Mouse (Mus musculus) liver, embryonic 11.5 days (tissue): ENCODE data around the gene Allc. TPM values are rescaled to one million over a fixed set of nuclear protein-coding genes. Genes with fewer than 3 reads are reported as not detected.

ENCODE experiments used
- ATAC-seq: fragments of 200-750 bp; cut with Nextera tagmentation; replicated peaks from 2 replicates; pipeline ENCODE4 v1.8.0; 2017; ENCODE audit warnings: moderate number of reproducible peaks, mild to moderate bottlenecking, moderate TSS enrichment, moderate library complexity; ENCODE audit not compliant: low FRiP score
- DNase-seq: peaks from one replicate; pipeline ENCODE4 v3.0.0-alpha.2; 2017; ENCODE audit warnings: low spot score
- H3K27ac ChIP-seq: fragments of 300-500 bp; sonication (generic); 2 replicates; pipeline ENCODE4 v1.5.1; 2014; ENCODE audit warnings: mild to moderate bottlenecking, low read depth, low read length, control low read depth
- H3K27me3 ChIP-seq: fragments of 300-500 bp; sonication (generic); replicated peaks from 2 replicates; pipeline ENCODE4 v1.6.1; 2014; ENCODE audit warnings: low read length, mixed read lengths; ENCODE audit not compliant: control insufficient read depth, insufficient read depth
- H3K36me3 ChIP-seq: fragments of 300-500 bp; sonication (generic); 2 replicates; pipeline ENCODE4 v1.6.1; 2014; ENCODE audit warnings: mild to moderate bottlenecking, low read length, moderate library complexity, mixed read lengths; ENCODE audit not compliant: control insufficient read depth, insufficient read depth
- H3K4me1 ChIP-seq: fragments of 300-500 bp; sonication (generic); replicated peaks from 2 replicates; pipeline ENCODE4 v1.6.1; 2014; ENCODE audit warnings: low read length, mixed read lengths; ENCODE audit not compliant: control insufficient read depth, insufficient read depth
- H3K4me2 ChIP-seq: fragments of 300-500 bp; sonication (generic); 2 replicates; pipeline ENCODE4 v1.6.1; 2014; ENCODE audit warnings: mild to moderate bottlenecking, control low read depth, moderate library complexity
- H3K4me3 ChIP-seq: fragments of 300-500 bp; sonication (generic); 2 replicates; pipeline ENCODE4 v1.5.1; 2014; ENCODE audit warnings: low read depth, low read length, control low read depth
- H3K9ac ChIP-seq: fragments of 300-500 bp; sonication (generic); 2 replicates; pipeline ENCODE4 v1.6.1; 2014; ENCODE audit warnings: low read depth, low read length, control low read depth
- H3K9me3 ChIP-seq: fragments of 300-500 bp; sonication (generic); 2 replicates; pipeline ENCODE4 v1.6.1; 2016; ENCODE audit warnings: low read length, inconsistent platforms, mixed read lengths; ENCODE audit not compliant: control insufficient read depth
- WGBS: fragments of 180-500 bp; shearing (Covaris S2); extraction: QIAGEN DNeasy Blood & Tissue Kit; methylation state at CpG from one replicate; pipeline ENCODE4 v1.1.7; 2014; 5-methylcytosine and 5-hydroxymethylcytosine counted together
- polyA plus RNA-seq: library from polyadenylated mRNA; unstranded; fragments of >200 nt; fragmentation: Nextera tagmentation; extraction: Ambion mirVana; gene quantifications from 2 replicates; pipeline ENCODE4 v1.2.1, GENCODE M21; 2014

The Allc gene
- polyA plus RNA-seq = 0.13 TPM in 1 of 2 replicates, not detected in the other

DNA sequence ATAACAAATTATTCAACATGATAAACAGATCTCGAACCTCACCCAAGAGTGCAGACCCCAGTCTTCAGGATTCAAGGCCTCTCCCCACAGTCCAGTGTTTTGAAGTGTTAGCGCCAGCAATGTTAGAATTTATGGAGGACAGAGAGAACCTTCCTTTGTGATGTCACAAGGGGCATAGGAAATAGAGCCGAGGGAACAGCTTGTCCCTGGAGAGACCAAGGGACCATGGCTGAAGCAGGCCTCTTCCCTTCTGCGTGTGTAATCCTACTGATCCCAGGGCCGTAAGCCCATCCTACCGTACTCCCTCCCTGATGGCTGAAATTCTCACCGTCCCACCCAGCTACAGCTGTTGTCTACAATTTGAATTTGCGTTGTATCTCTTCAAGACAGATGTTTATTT, at the start of gene Allc:
Allc (minus strand) TSS at position 101 of the 400 bp plus-strand sequence.
- Histone ChIP-seq H3K36me3 (no peaks in the 10 kb centered on the region), H3K27me3 (no peaks in the 10 kb centered on the region), H3K4me3 (no peak within 1 kb of the TSS), H3K27ac (no peak within 1 kb of the TSS), H3K4me1 (no peaks in the 10 kb centered on the region), H3K9me3 (no peaks in the 10 kb centered on the region), H3K9ac (no peak within 1 kb of the TSS), H3K4me2 (no peak within 1 kb of the TSS)
- WGBS = 81% methylated on average over 8 of the region's 8 CpGs
- no peak for ATAC-seq
- DNase-seq = no peak

DNA sequence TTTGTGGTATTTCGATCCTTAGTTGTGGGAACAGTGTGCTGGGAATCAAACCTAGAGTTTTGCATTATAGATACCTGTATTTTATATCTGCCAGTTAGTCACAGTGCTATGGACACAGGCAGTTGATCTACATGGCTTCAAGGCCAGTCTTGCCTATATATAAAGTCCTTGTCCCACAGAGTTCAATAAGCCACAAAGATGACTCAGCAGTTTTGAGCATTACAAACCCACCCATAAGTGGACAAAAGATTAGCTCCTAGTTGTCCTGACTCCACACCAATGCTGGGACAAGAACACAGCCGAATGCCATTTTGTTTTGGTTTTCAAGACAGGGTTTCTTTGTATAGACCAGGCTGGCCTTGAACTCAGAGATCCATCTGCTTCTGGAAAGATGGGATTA, 46.1 kb upstream of the Allc start:
- H3K4me1 ChIP-seq = peaks cover 23% of the 10 kb centered on the region
- no peak overlapping the region for H3K9ac ChIP-seq
- H3K9me3 ChIP-seq = no peaks in the 10 kb centered on the region
- ATAC-seq = peak; percentile 34
- DNase-seq = no peak
- no peak overlapping the region for H3K4me2 ChIP-seq
- H3K27me3 ChIP-seq = no peaks in the 10 kb centered on the region
- no peak overlapping the region for H3K4me3 ChIP-seq
- peak overlapping the region; percentile 58 for H3K27ac ChIP-seq
- WGBS = 82% methylated on average over 2 of the region's 2 CpGs
- H3K36me3 ChIP-seq = peaks cover 48% of the 10 kb centered on the region

DNA sequence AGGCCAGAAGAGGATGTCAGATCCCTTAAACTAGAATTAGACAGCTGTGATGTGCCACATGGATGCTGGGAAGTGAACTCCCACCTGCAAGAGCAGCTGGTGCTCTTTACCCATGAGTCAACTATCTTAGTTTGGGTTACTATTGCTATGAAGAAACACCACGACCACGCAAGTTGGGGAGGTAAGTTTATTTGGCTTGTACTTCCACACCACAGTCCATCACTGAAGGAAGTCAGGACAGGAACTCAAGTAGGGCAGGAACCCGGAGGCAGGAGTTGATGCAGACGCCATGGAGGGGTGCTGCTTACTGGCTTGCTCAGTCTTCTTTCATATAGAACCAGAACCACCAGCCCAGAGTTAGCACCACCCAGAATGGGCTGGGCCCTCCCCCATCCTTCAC, 44.8 kb upstream of the Allc start:
- peaks cover 23% of the 10 kb centered on the region for H3K4me1 ChIP-seq
- no peak overlapping the region for H3K9ac ChIP-seq

DNA sequence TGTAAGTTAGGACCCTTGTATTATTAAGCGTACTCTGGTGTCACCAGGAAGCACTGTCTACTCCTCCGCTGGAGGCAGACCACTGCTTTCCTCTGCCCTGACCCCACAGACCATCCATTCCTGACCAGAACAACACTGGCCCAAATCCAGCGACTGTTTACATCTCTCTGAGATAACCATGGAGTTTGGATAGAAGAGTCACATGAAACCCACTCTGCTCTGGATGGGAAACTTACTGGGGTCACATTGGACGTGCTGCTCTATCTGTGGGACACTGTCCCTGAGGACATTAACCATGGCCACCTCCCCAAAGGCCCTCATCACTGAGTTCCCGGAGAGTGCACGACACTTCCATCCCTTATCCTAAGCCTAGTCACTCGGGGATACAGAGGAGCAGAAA, 43.1 kb upstream of the Allc start:
- no peak overlapping the region for H3K4me3 ChIP-seq
- H3K9ac ChIP-seq = no peak overlapping the region
- 75% methylated on average over 7 of the region's 7 CpGs for WGBS
- H3K36me3 ChIP-seq = peaks cover 18% of the 10 kb centered on the region
- no peak for DNase-seq
- ATAC-seq = no peak
- no peak overlapping the region for H3K4me2 ChIP-seq
- no peak overlapping the region for H3K27ac ChIP-seq
- no peaks in the 10 kb centered on the region for H3K9me3 ChIP-seq
- H3K27me3 ChIP-seq = no peaks in the 10 kb centered on the region
- H3K4me1 ChIP-seq = peaks cover 28% of the 10 kb centered on the region

More for the DNA sequence above, 44.8 kb upstream of the Allc start:
- Histone ChIP-seq H3K27me3 (no peaks in the 10 kb centered on the region), H3K4me2 (no peak overlapping the region), H3K4me3 (no peak overlapping the region), H3K27ac (peak overlapping the region; percentile 3; the same call in 1 of the 2 replicates), H3K36me3 (peaks cover 34% of the 10 kb centered on the region), H3K9me3 (no peaks in the 10 kb centered on the region)
- DNase-seq = no peak
- ATAC-seq = no peak
- WGBS = 50% methylated on average over 4 of the region's 4 CpGs

DNA sequence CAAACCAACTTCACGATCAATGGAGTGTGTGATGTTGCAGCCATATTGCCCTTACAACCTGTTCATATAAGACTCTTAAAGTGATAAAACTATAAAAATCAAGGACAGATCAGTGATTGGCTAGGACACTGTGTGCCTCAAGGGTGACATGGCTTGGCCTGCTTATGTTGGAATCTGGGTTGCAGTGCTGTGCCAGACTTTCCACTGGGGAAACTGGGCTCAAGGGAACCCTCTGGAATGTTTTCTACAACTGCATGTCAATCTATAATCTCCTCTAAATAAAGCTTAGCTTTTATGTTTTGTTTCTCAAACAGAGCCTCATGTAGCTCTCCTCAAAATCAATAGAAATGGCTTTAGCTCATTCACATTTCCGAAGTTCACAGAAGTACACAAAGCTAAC, 41.9 kb upstream of the Allc start:
- Histone ChIP-seq H3K4me1 (peaks cover 27% of the 10 kb centered on the region), H3K27ac (no peak overlapping the region), H3K9ac (no peak overlapping the region), H3K27me3 (no peaks in the 10 kb centered on the region), H3K4me2 (no peak overlapping the region), H3K36me3 (peaks cover 7% of the 10 kb centered on the region), H3K9me3 (no peaks in the 10 kb centered on the region), H3K4me3 (no peak overlapping the region)
- 62% methylated on average over 2 of the region's 2 CpGs for WGBS
- DNase-seq = no peak
- no peak for ATAC-seq

DNA sequence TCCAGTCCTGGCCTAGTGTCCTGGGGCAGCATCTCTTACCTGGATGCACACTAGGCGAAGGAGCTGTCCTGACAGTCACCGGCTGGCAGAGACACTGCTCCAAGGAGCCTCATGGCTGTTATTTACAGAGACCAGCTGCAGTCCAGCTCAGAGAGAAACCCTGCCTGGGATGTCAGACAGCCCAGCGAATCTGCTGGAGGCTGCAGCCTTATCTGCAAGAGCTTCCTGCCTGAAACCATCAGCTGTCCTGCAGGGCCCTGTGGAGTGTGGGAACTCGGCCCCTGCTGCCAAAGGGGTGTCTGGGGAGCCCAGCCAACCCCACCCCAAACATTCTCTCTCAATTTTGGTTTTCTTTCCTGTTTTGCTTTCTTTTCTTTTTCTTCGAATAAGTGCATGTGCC, 40.9 kb upstream of the Allc start, which contains the start of gene Colec11:
Colec11 (minus strand) TSS at position 183 of the 400 bp plus-strand sequence.
- DNase-seq (no peak), ATAC-seq (peak; percentile 31; the same call in 1 of the 2 replicates)
- no peaks in the 10 kb centered on the region for H3K36me3 ChIP-seq
- H3K4me3 ChIP-seq = peak within 1 kb of the TSS; percentile 14; the same call in 1 of the 2 replicates
- H3K27ac ChIP-seq = peak within 1 kb of the TSS; percentile 4; the same call in 1 of the 2 replicates
- peak within 1 kb of the TSS; percentile 36 for H3K4me2 ChIP-seq
- WGBS = 17% methylated on average over 5 of the region's 5 CpGs
- H3K9me3 ChIP-seq = no peaks in the 10 kb centered on the region
- peak within 1 kb of the TSS; percentile 23; the same call in 1 of the 2 replicates for H3K9ac ChIP-seq
- H3K27me3 ChIP-seq = no peaks in the 10 kb centered on the region
- peaks cover 25% of the 10 kb centered on the region for H3K4me1 ChIP-seq

DNA sequence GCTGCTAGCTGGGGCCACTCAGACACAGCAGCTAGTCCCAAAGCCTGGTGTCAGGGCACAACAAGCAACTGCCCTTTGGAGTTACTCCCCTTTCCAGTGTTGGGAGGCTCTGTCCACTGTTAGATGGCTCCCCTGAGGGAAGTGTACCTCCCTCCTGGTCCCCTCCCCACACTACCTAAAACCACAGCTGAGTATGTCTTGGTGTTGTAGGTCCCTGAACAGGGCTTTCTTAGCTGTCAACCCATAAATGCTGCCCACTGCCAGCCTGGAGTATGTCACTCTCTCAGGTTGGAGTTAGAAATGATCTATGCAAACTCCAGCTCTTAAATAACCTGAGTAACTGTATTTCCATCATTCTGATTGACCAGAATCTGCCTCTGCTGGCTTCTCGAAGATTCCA, 40.3 kb upstream of the Allc start:
- H3K9me3 ChIP-seq = no peaks in the 10 kb centered on the region
- H3K9ac ChIP-seq = no peak overlapping the region; the same call in 1 of the 2 replicates
- WGBS = 52% methylated on average over 1 of the region's 1 CpGs
- no peak for ATAC-seq
- H3K36me3 ChIP-seq = no peaks in the 10 kb centered on the region
- H3K4me2 ChIP-seq = peak overlapping the region; percentile 36
- peaks cover 25% of the 10 kb centered on the region for H3K4me1 ChIP-seq
- peak overlapping the region; percentile 14; the same call in 1 of the 2 replicates for H3K4me3 ChIP-seq
- DNase-seq = no peak
- peak overlapping the region; percentile 4; the same call in 1 of the 2 replicates for H3K27ac ChIP-seq
- H3K27me3 ChIP-seq = no peaks in the 10 kb centered on the region

DNA sequence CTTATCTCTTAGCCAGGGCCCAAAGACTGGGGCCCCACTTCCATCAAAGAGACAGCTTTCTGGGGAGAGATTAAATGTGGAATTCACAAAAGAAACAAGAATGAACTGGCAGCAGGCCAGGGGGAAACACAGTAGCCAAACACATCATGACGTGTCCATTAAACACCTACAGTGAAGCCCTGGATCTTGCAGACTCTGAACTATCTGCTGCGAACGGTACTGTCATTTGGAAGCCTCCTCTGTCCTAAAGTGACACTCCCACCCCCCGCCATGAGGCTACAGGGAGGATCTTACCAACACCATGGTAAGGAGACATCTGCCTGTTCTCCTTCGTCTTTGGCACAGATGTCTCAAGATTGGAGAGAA, 39.8 kb upstream of the Allc start:
- peaks cover 25% of the 10 kb centered on the region for H3K4me1 ChIP-seq
- ATAC-seq = no peak
- 30% methylated on average over 5 of the region's 5 CpGs for WGBS
- no peak for DNase-seq
- no peak overlapping the region; the same call in 1 of the 2 replicates for H3K27ac ChIP-seq
- no peaks in the 10 kb centered on the region for H3K36me3 ChIP-seq
- no peak overlapping the region for H3K4me3 ChIP-seq
- H3K9ac ChIP-seq = no peak overlapping the region
- no peaks in the 10 kb centered on the region for H3K9me3 ChIP-seq
- peak overlapping the region; percentile 36 for H3K4me2 ChIP-seq
- no peaks in the 10 kb centered on the region for H3K27me3 ChIP-seq

DNA sequence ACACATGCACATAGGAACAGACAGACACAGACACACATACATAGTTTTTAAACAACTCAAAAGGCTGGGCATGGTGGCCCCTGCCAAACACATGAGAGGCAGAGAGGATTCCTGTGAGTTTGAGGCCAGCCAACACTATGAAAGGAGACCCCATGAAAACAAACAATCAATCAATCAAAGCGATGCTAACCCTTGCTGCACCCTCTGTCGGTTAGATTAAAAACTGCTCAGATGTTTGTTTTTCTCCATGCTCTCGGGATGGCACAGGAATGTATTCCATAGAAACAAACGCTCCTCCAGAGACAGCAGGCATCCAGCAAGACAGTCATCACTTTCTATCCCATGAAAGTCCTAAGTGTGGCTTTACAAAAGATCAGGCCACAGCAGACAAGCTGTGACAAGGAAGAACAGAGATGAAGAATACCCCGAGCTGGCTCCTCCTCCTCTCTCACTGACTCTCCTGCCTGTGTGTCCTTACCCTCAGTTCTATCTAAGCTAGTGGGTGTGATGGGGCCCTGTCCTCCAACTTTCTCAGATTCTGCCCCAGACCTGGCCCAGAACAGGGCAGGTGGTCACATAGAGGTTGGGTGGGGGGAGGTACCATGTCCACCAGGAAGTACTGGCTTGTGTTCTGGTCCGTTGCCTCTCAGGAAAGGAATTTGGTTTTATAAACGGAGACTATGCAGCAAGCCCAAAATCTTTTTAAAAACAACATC, 39.3 kb upstream of the Allc start:
- Histone ChIP-seq H3K27me3 (no peaks in the 10 kb centered on the region), H3K4me2 (peak overlapping the region; percentile 36), H3K9me3 (no peaks in the 10 kb centered on the region), H3K36me3 (no peaks in the 10 kb centered on the region), H3K27ac (peak overlapping the region; percentile 16; the same call in 1 of the 2 replicates), H3K9ac (no peak overlapping the region), H3K4me1 (peaks cover 25% of the 10 kb centered on the region), H3K4me3 (peak overlapping the region; percentile 0; the same call in 1 of the 2 replicates)
- WGBS = 24% methylated on average over 7 of the region's 7 CpGs
- peak; percentile 21; the same call in 1 of the 2 replicates for ATAC-seq
- DNase-seq = no peak
